Comparison of ENCODE assay signal across 21 mouse cellular contexts in the genomic region with DNA sequence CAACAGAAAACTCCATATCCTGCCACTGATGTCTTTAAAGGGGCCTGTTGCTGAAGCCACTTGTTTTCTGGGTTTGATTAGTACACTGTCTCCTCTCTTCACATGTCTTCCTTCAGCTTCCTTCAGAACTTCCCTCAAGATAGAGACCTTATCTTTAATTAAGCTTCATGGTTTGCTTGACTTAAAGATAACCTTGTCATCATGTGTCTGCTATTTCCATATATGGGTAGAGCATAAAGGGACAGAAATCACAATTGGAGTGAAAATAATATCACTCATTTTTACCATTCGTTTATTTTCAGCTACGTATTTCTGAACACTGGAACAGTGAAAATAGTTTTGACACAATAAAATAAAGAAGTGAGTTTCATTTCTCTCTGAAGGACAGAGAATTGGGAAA.
DNase-seq lines count a peak whose midpoint lies in the region; ATAC-seq and TF ChIP-seq lines count a peak whose summit lies in the region.
"Had no signal": no experiment of that assay in that cellular context is flagged by ENCODE, and none has a peak within 500 bp of the region (broad histone marks: within the 10 kb centered on the region; RNA-seq: fewer than 3 reads in every experiment).

No protein-coding gene starts in this region.

- no peak overlapping the region for H3K9ac ChIP-seq in midbrain, embryonic 11.5 days (ENCODE audit: low read length)
- no peak overlapping the region for H3K9ac ChIP-seq in MEL (ENCODE audit: control insufficient read depth, low read depth, low read length, poor library complexity, severe bottlenecking)
- H3K9ac ChIP-seq in hindbrain, embryonic 13.5 days: no peak overlapping the region

- 0 out of 4 replicates have a peak, but pooled peaks have one; percentile 13 to 19 for TF ChIP-seq EP300 in MEL (IDR thresholded peaks at IDR 0.05; ENCODE audit: low read depth in 1 of 2, low read length in 2 of 2)

- H3K9me3 ChIP-seq in midbrain, embryonic 11.5 days (ENCODE audit: control insufficient read depth, low read length): no peaks in the 10 kb centered on the region
- no peaks in the 10 kb centered on the region for H3K9me3 ChIP-seq in midbrain, embryonic 10.5 days (replicated peaks)
- H3K9me3 ChIP-seq in G1E (replicated peaks) (no peaks in the 10 kb centered on the region), MEL (replicated peaks; ENCODE audit: insufficient read depth, low read length) (no peaks in the 10 kb centered on the region)
- H3K9me3 ChIP-seq in hindbrain, embryonic 13.5 days: no peaks in the 10 kb centered on the region

- H3K27me3 ChIP-seq in midbrain, embryonic 11.5 days (ENCODE audit: control insufficient read depth, insufficient read depth, low read length): no peaks in the 10 kb centered on the region
- H3K27me3 ChIP-seq in midbrain, embryonic 10.5 days (ENCODE audit: low read depth, poor library complexity, severe bottlenecking): no peaks in the 10 kb centered on the region
- H3K27me3 ChIP-seq in G1E (ENCODE audit: insufficient read depth, low read length): peaks cover 5% of the 10 kb centered on the region; the same call in 1 of the 2 replicates
- H3K27me3 ChIP-seq in MEL (ENCODE audit: control insufficient read depth in 1 of 2, insufficient read depth in 2 of 2, low read length in 2 of 2): no peaks in the 10 kb centered on the region
- no peaks in the 10 kb centered on the region for H3K27me3 ChIP-seq in hindbrain, embryonic 13.5 days
- H3K27me3 ChIP-seq: CH12.LX, Patski had no signal

- no peak overlapping the region for H3K4me3 ChIP-seq in midbrain, embryonic 11.5 days (ENCODE audit: low read depth, low read length)
- no peak overlapping the region for H3K4me3 ChIP-seq in midbrain, embryonic 10.5 days
- H3K4me3 ChIP-seq in G1E (ENCODE audit: low read depth, low read length) (no peak overlapping the region), MEL (ENCODE audit: control insufficient read depth in 1 of 2, insufficient read depth in 1 of 2, low read depth in 2 of 2, low read length in 2 of 2) (no peak overlapping the region)
- no peak overlapping the region for H3K4me3 ChIP-seq in hindbrain, embryonic 13.5 days

- no peaks in the 10 kb centered on the region for H3K79me2 ChIP-seq in MEL (ENCODE audit: control insufficient read depth, insufficient read depth, low read length, poor library complexity)

- no peak overlapping the region for H3K4me2 ChIP-seq in midbrain, embryonic 11.5 days
- no peak overlapping the region for H3K4me2 ChIP-seq in hindbrain, embryonic 13.5 days

- DNase-seq in midbrain, embryonic 11.5 days (ENCODE audit: low spot score, missing footprints): peak; percentile 53
- no peak for DNase-seq in midbrain, embryonic 10.5 days (ENCODE audit: low spot score)
- DNase-seq in G1E (ENCODE audit: low spot score) (no peak), MEL (ENCODE audit: low read depth, low spot score) (peak; percentile 11)
- no peak for DNase-seq in heart, postnatal 10 days
- DNase-seq: adrenal gland, adult 2 months; adrenal gland, adult 8-10 months; adrenal gland, postnatal 10 days; adrenal gland, postnatal 14 days; adrenal gland, postnatal 25 days; adrenal gland, postnatal 36 days; B cell, adult 2 months; cerebellum, adult 11 months; cerebellum, adult 11-12 months; cerebellum, adult 18-20 months; cerebellum, adult 2 months; cerebellum, adult 8-10 months had no signal

- no peak for ATAC-seq in midbrain, embryonic 11.5 days (ENCODE audit: low FRiP score)
- peak; percentile 34 for ATAC-seq in G1E (ENCODE audit: extremely low read depth, insufficient number of reproducible peaks, low FRiP score, poor library complexity, severe bottlenecking)
- ATAC-seq in hindbrain, embryonic 13.5 days (ENCODE audit: low FRiP score): no peak
- ATAC-seq: activated CD4-positive, CD25-positive, alpha-beta regulatory T cell, adult 4 months; Patski had no signal

- no peak overlapping the region for H3K27ac ChIP-seq in midbrain, embryonic 11.5 days (ENCODE audit: low read depth, low read length)
- no peak overlapping the region for H3K27ac ChIP-seq in midbrain, embryonic 10.5 days (replicated peaks)
- H3K27ac ChIP-seq in MEL (ENCODE audit: control insufficient read depth, low read depth, low read length): no peak overlapping the region
- no peak overlapping the region for H3K27ac ChIP-seq in hindbrain, embryonic 13.5 days

- TF ChIP-seq CTCF in G1E (IDR thresholded peaks at IDR 0.05; ENCODE audit: low read depth, low read length) (no peak), MEL (IDR thresholded peaks at IDR 0.05 in 2 of 3, conservative IDR thresholded peaks at IDR 0.05 in 1 of 3; ENCODE audit: control insufficient read depth in 1 of 3, insufficient read depth in 1 of 3, low read depth in 2 of 3, low read length in 3 of 3, poor library complexity in 1 of 3, severe bottlenecking in 1 of 3) (no peak)

- H3K36me3 ChIP-seq in midbrain, embryonic 11.5 days (ENCODE audit: control insufficient read depth, insufficient read depth, low read length): peaks cover 3% of the 10 kb centered on the region; the same call in 1 of the 2 replicates
- H3K36me3 ChIP-seq in midbrain, embryonic 10.5 days: peaks cover 27% of the 10 kb centered on the region
- no peaks in the 10 kb centered on the region for H3K36me3 ChIP-seq in G1E (replicated peaks)
- peaks cover 0 to 7% of the 10 kb centered on the region in 2 experiments; a peak in 2 of 4 replicates for H3K36me3 ChIP-seq in MEL (ENCODE audit: control insufficient read depth in 1 of 2, insufficient read depth in 2 of 2, low read length in 2 of 2)
- peaks cover 34% of the 10 kb centered on the region for H3K36me3 ChIP-seq in hindbrain, embryonic 13.5 days

- 96% methylated on average over 2 of the region's 2 CpGs for WGBS in midbrain, embryonic 11.5 days
- WGBS in midbrain, embryonic 10.5 days: 96% methylated on average over 2 of the region's 2 CpGs
- WGBS in hindbrain, embryonic 13.5 days: 99% methylated on average over 2 of the region's 2 CpGs

- TF ChIP-seq POLR2A in MEL (IDR thresholded peaks at IDR 0.05; ENCODE audit: control insufficient read depth in 1 of 2, insufficient read depth in 1 of 2, low read depth in 1 of 2, low read length in 2 of 2, poor library complexity in 1 of 2): no peak

- intact Hi-C loops in heart, postnatal 10 days (cut with DNase I): no loop called here

- no peak for TF ChIP-seq RAD21 in MEL (IDR thresholded peaks at IDR 0.05; ENCODE audit: low read depth, low read length)

- peaks cover 5% of the 10 kb centered on the region for H3K4me1 ChIP-seq in midbrain, embryonic 11.5 days (ENCODE audit: control insufficient read depth, insufficient read depth, low read length)
- peaks cover 12% of the 10 kb centered on the region for H3K4me1 ChIP-seq in midbrain, embryonic 10.5 days
- H3K4me1 ChIP-seq in G1E (ENCODE audit: insufficient read depth, low read depth, low read length): no peaks in the 10 kb centered on the region
- H3K4me1 ChIP-seq in MEL (ENCODE audit: control insufficient read depth in 1 of 2, insufficient read depth in 2 of 2, low read length in 2 of 2): peaks cover 0 to 5% of the 10 kb centered on the region in 2 experiments; a peak in 2 of 4 replicates
- peaks cover 9% of the 10 kb centered on the region for H3K4me1 ChIP-seq in hindbrain, embryonic 13.5 days (replicated peaks)

TF ChIP-seq in MEL, 35 proteins besides CTCF, POLR2A, EP300 and RAD21:
- no peak for TF ChIP-seq USF2 (IDR thresholded peaks at IDR 0.05; ENCODE audit: borderline replicate concordance in 1 of 2, insufficient read depth in 1 of 2, low read depth in 1 of 2, low read length in 2 of 2)
- no peak for TF ChIP-seq ZNF384 (IDR thresholded peaks at IDR 0.05; ENCODE audit: low read depth, low read length)
- peak; percentile 61 for TF ChIP-seq GATA1 (IDR thresholded peaks at IDR 0.05; ENCODE audit: low read depth, low read length)
TF ChIP-seq in MEL: peak in this region for 1.

Comparison
In these comparisons a context has a peak if more than half of its experiments do, and no peak if none do; other contexts are left out.
1. DNase-seq: peak in midbrain, embryonic 11.5 days (single experiment) and MEL (single experiment); none in midbrain, embryonic 10.5 days (single experiment), G1E (single experiment) and heart, postnatal 10 days (0 of 2).